9 mouse cellular contexts compared by ENCODE assay signal in the genomic region with DNA sequence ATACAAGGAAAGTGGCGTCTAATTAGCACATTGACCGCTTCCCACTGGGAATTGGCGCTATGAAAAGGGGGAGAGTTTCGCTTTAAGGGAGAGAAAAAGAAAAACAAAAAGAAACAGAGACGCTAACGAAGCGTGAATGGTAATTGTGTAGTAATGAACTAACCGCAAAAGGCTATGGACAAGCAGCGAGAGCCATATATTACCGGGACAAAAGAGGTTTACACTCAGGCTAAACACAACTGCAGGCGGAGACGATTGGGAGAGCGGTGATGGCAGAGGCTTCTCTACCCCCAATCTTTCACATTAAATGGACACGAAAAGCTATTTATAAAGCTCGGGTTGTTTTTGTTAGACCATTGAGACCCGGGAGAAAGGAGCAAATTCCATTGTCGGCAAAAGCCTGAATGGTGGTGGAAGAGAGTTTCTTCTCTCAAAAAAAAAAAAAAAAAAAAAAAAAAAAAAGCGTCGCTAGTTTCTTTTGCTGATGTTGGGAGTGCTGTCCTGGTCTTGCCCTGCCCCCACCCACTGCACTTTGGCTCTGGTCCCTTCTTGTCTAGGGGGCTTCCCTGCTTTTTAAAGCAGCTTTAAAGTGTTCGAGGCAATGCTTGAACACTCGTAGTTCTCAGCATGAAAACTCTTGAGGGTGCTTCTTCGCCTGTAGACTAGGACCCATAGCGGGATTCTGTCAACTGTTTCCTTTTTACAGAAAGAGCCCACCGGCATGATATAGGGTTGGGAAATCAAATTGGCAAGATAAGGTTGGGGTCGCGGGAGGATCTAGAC. TPM values are rescaled to one million over a fixed set of nuclear protein-coding genes. Genes with fewer than 3 reads are reported as not detected.
A peak's percentile ranks its signal among the peaks of the same experiment; 100 is the strongest.
DNase-seq lines count a peak whose midpoint lies in the region; ATAC-seq lines count a peak whose summit lies in the region.
"Had no signal": no experiment of that assay in that cellular context is flagged by ENCODE, and none has a peak within 500 bp of the region (broad histone marks: within the 10 kb centered on the region; RNA-seq: fewer than 3 reads in every experiment).

No protein-coding gene starts in this region.

- peak overlapping the region; percentile 27 for H3K4me2 ChIP-seq in hindbrain, embryonic 15.5 days
- H3K4me2 ChIP-seq in midbrain, embryonic 15.5 days = peak overlapping the region; percentile 44

- H3K27me3 ChIP-seq in heart, embryonic 10.5 days (ENCODE audit: insufficient read depth, poor library complexity, severe bottlenecking) = peaks cover 97% of the 10 kb centered on the region
- H3K27me3 ChIP-seq in hindbrain, embryonic 15.5 days = peaks cover 83% of the 10 kb centered on the region
- peaks cover 56% of the 10 kb centered on the region for H3K27me3 ChIP-seq in midbrain, embryonic 15.5 days (replicated peaks)

- peak overlapping the region; percentile 50 for H3K4me3 ChIP-seq in heart, embryonic 10.5 days
- H3K4me3 ChIP-seq in brown adipose tissue, adult 24 weeks (ENCODE audit: insufficient read depth, low read depth, low read length) = peak overlapping the region; percentile 47
- H3K4me3 ChIP-seq in hindbrain, embryonic 15.5 days = peak overlapping the region; percentile 17
- H3K4me3 ChIP-seq in midbrain, embryonic 15.5 days = peak overlapping the region; percentile 26

- no peak overlapping the region for H3K27ac ChIP-seq in heart, embryonic 10.5 days
- no peak overlapping the region for H3K27ac ChIP-seq in brown adipose tissue, adult 24 weeks (replicated peaks; ENCODE audit: low read depth, low read length)
- no peak overlapping the region for H3K27ac ChIP-seq in hindbrain, embryonic 15.5 days (replicated peaks)
- no peak overlapping the region for H3K27ac ChIP-seq in midbrain, embryonic 15.5 days

- DNase-seq in heart, embryonic 10.5 days (ENCODE audit: low spot score) = no peak
- DNase-seq in heart, postnatal 4 days = no peak
- no peak for DNase-seq in ovary, postnatal 14 days (ENCODE audit: low spot score)
- no peak for DNase-seq in layer of hippocampus, postnatal 25 days (ENCODE audit: extremely low spot score in 1 of 2, low spot score in 1 of 2)
- no peak for DNase-seq in cerebellum, adult 11 months
- DNase-seq: cerebellum, postnatal 25 days had no signal

- no peak overlapping the region for H3K9ac ChIP-seq in hindbrain, embryonic 15.5 days
- H3K9ac ChIP-seq in midbrain, embryonic 15.5 days = no peak overlapping the region

- no peaks in the 10 kb centered on the region for H3K36me3 ChIP-seq in heart, embryonic 10.5 days
- H3K36me3 ChIP-seq in hindbrain, embryonic 15.5 days = no peaks in the 10 kb centered on the region
- H3K36me3 ChIP-seq in midbrain, embryonic 15.5 days (replicated peaks) = no peaks in the 10 kb centered on the region

- H3K9me3 ChIP-seq in heart, embryonic 10.5 days = no peaks in the 10 kb centered on the region
- no peaks in the 10 kb centered on the region for H3K9me3 ChIP-seq in hindbrain, embryonic 15.5 days
- H3K9me3 ChIP-seq in midbrain, embryonic 15.5 days = no peaks in the 10 kb centered on the region

- under 1% methylated on average over 26 of the region's 26 CpGs for WGBS in heart, embryonic 10.5 days
- WGBS in hindbrain, embryonic 15.5 days = under 1% methylated on average over 24 of the region's 26 CpGs
- under 1% methylated on average over 26 of the region's 26 CpGs for WGBS in midbrain, embryonic 15.5 days

- peaks cover 23% of the 10 kb centered on the region for H3K4me1 ChIP-seq in heart, embryonic 10.5 days
- peaks cover 4% of the 10 kb centered on the region for H3K4me1 ChIP-seq in brown adipose tissue, adult 24 weeks (ENCODE audit: control insufficient read depth, insufficient read depth, insufficient read length, low read length)
- peaks cover 14% of the 10 kb centered on the region for H3K4me1 ChIP-seq in hindbrain, embryonic 15.5 days (replicated peaks)
- H3K4me1 ChIP-seq in midbrain, embryonic 15.5 days = peaks cover 31% of the 10 kb centered on the region

- ATAC-seq in hindbrain, embryonic 15.5 days (ENCODE audit: low FRiP score, low read depth) = no peak
- ATAC-seq in midbrain, embryonic 15.5 days (replicated peaks) = no peak

RNA-seq across cellular contexts. Expression of a gene that starts 2.2 kb away (rescaled TPM):
- polyA plus RNA-seq in heart, embryonic 10.5 days (2016; fragmentation: Nextera tagmentation; extraction: Ambion mirVana) = 0.06 TPM in 1 of 2 replicates, not detected in the other
- total RNA-seq in heart, postnatal 4 days (2021) = not detected
- polyA plus RNA-seq in brown adipose tissue, adult 24 weeks (2012; ENCODE audit: insufficient read depth, insufficient read length, missing spikeins) = not detected in 2 replicates
- polyA plus RNA-seq in hindbrain, embryonic 15.5 days (2015; fragmentation: Nextera tagmentation; extraction: Ambion mirVana) = 4.0 and 64.7 TPM in 2 replicates
- 23.2 and 31.7 TPM in 2 replicates for polyA plus RNA-seq in midbrain, embryonic 15.5 days (2015; fragmentation: Nextera tagmentation; extraction: Ambion mirVana)
- not detected for total RNA-seq in layer of hippocampus, postnatal 25 days (2021)
